Comparison of ENCODE assay signal across 12 mouse cellular contexts in the genomic region with DNA sequence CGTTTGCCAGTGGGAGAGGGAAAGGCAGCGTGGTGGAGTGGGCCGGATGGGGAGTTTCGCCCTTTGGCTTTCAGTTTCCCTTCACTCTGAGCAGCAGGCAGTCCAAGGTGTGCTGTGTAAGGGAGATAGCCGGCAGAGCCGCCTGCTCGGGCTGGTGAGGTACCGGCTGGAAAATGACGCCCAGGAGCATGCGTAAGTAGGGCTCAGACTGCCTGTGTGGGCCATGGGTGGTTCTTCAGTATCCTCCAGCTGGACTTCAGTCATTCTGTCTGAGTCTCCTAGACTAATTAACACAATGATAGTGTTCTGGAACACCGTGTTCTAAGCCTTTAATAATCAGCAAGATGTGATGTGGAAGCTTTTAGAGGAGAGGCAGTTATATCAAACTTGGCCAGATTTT. TPM values are rescaled to one million over a fixed set of nuclear protein-coding genes. Genes with fewer than 3 reads are reported as not detected.
A peak's percentile ranks its signal among the peaks of the same experiment; 100 is the strongest.
DNase-seq lines count a peak whose midpoint lies in the region; ATAC-seq lines count a peak whose summit lies in the region.
"Had no signal": no experiment of that assay in that cellular context is flagged by ENCODE, and none has a peak within 500 bp of the region (broad histone marks: within the 10 kb centered on the region; RNA-seq: fewer than 3 reads in every experiment).

No protein-coding gene starts in this region.

- no peak overlapping the region for H3K27ac ChIP-seq in intestine, embryonic 15.5 days
- H3K27ac ChIP-seq in intestine, embryonic 16.5 days (ENCODE audit: low read length) = no peak overlapping the region
- no peak overlapping the region for H3K27ac ChIP-seq in midbrain, embryonic 13.5 days
- no peak overlapping the region for H3K27ac ChIP-seq in midbrain, embryonic 15.5 days
- H3K27ac ChIP-seq in kidney, embryonic 15.5 days = no peak overlapping the region
- H3K27ac ChIP-seq in neural tube, embryonic 14.5 days (ENCODE audit: low read depth, low read length) = no peak overlapping the region

- no peak for ATAC-seq in intestine, embryonic 15.5 days
- no peak for ATAC-seq in intestine, embryonic 16.5 days
- ATAC-seq in midbrain, embryonic 13.5 days = no peak
- no peak for ATAC-seq in midbrain, embryonic 15.5 days (replicated peaks)
- ATAC-seq in kidney, embryonic 15.5 days (replicated peaks; ENCODE audit: low FRiP score) = no peak
- ATAC-seq in neural tube, embryonic 14.5 days (ENCODE audit: low read depth) = no peak

- no peak overlapping the region for H3K4me3 ChIP-seq in intestine, embryonic 15.5 days (replicated peaks)
- no peak overlapping the region for H3K4me3 ChIP-seq in intestine, embryonic 16.5 days (ENCODE audit: low read length)
- no peak overlapping the region for H3K4me3 ChIP-seq in midbrain, embryonic 13.5 days (replicated peaks)
- no peak overlapping the region for H3K4me3 ChIP-seq in midbrain, embryonic 15.5 days
- H3K4me3 ChIP-seq in kidney, embryonic 15.5 days (replicated peaks) = peak overlapping the region; percentile 71; the same call in 1 of the 2 replicates
- H3K4me3 ChIP-seq in neural tube, embryonic 14.5 days (ENCODE audit: low read depth, low read length) = no peak overlapping the region

- peaks cover 6% of the 10 kb centered on the region for H3K4me1 ChIP-seq in intestine, embryonic 15.5 days (replicated peaks)
- H3K4me1 ChIP-seq in intestine, embryonic 16.5 days (ENCODE audit: control insufficient read depth, insufficient read depth, low read length) = peaks cover 3% of the 10 kb centered on the region; the same call in 1 of the 2 replicates
- H3K4me1 ChIP-seq in midbrain, embryonic 13.5 days (replicated peaks) = peaks cover 15% of the 10 kb centered on the region
- peaks cover 13% of the 10 kb centered on the region for H3K4me1 ChIP-seq in midbrain, embryonic 15.5 days
- H3K4me1 ChIP-seq in kidney, embryonic 15.5 days = peaks cover 16% of the 10 kb centered on the region
- peaks cover 9% of the 10 kb centered on the region; the same call in 1 of the 2 replicates for H3K4me1 ChIP-seq in neural tube, embryonic 14.5 days (ENCODE audit: control insufficient read depth, insufficient read depth, low read length)

- DNase-seq in cerebellum, adult 9-11 months = no peak
- DNase-seq in cerebellum, adult 11-12 months = no peak
- DNase-seq: cerebellum, postnatal 25 days; lung, postnatal 36 days; right cerebral cortex, postnatal 14 days had no signal

- no peak overlapping the region for H3K9ac ChIP-seq in intestine, embryonic 15.5 days
- no peak overlapping the region for H3K9ac ChIP-seq in intestine, embryonic 16.5 days (ENCODE audit: low read depth, low read length)
- peak overlapping the region; percentile 79; the same call in 1 of the 2 replicates for H3K9ac ChIP-seq in midbrain, embryonic 13.5 days (replicated peaks)
- H3K9ac ChIP-seq in midbrain, embryonic 15.5 days = no peak overlapping the region
- no peak overlapping the region for H3K9ac ChIP-seq in kidney, embryonic 15.5 days
- no peak overlapping the region for H3K9ac ChIP-seq in neural tube, embryonic 14.5 days (replicated peaks; ENCODE audit: low read depth, low read length)

- 0 out of 2 replicates have a peak overlapping the region, but pooled peaks have one; percentile 70 for H3K4me2 ChIP-seq in intestine, embryonic 15.5 days (replicated peaks)
- H3K4me2 ChIP-seq in intestine, embryonic 16.5 days (ENCODE audit: low read depth, low read length) = no peak overlapping the region
- H3K4me2 ChIP-seq in midbrain, embryonic 13.5 days (replicated peaks) = no peak overlapping the region
- H3K4me2 ChIP-seq in midbrain, embryonic 15.5 days = no peak overlapping the region; the same call in 1 of the 2 replicates
- peak overlapping the region; percentile 77; the same call in 1 of the 2 replicates for H3K4me2 ChIP-seq in kidney, embryonic 15.5 days
- peak overlapping the region; percentile 72; the same call in 1 of the 2 replicates for H3K4me2 ChIP-seq in neural tube, embryonic 14.5 days (ENCODE audit: low read depth, low read length)

- H3K36me3 ChIP-seq in intestine, embryonic 15.5 days = peaks cover 3% of the 10 kb centered on the region
- no peaks in the 10 kb centered on the region for H3K36me3 ChIP-seq in intestine, embryonic 16.5 days (ENCODE audit: control insufficient read depth, insufficient read depth, low read length)
- peaks cover 27% of the 10 kb centered on the region for H3K36me3 ChIP-seq in midbrain, embryonic 13.5 days
- H3K36me3 ChIP-seq in midbrain, embryonic 15.5 days (replicated peaks) = peaks cover 3% of the 10 kb centered on the region; the same call in 1 of the 2 replicates
- peaks cover 10% of the 10 kb centered on the region for H3K36me3 ChIP-seq in kidney, embryonic 15.5 days
- H3K36me3 ChIP-seq in neural tube, embryonic 14.5 days (ENCODE audit: control insufficient read depth, insufficient read depth, low read length) = peaks cover 12% of the 10 kb centered on the region

- 84% methylated on average over 11 of the region's 11 CpGs for WGBS in intestine, embryonic 15.5 days
- WGBS in intestine, embryonic 16.5 days = 85% methylated on average over 11 of the region's 11 CpGs
- 86% methylated on average over 11 of the region's 11 CpGs for WGBS in midbrain, embryonic 13.5 days
- 91% methylated on average over 11 of the region's 11 CpGs for WGBS in midbrain, embryonic 15.5 days
- WGBS in kidney, embryonic 15.5 days = 88% methylated on average over 11 of the region's 11 CpGs
- WGBS in neural tube, embryonic 14.5 days = 92% methylated on average over 11 of the region's 11 CpGs

- H3K27me3 ChIP-seq in intestine, embryonic 15.5 days (replicated peaks) = no peaks in the 10 kb centered on the region
- H3K27me3 ChIP-seq in intestine, embryonic 16.5 days (replicated peaks; ENCODE audit: control insufficient read depth, insufficient read depth, low read length) = no peaks in the 10 kb centered on the region
- no peaks in the 10 kb centered on the region for H3K27me3 ChIP-seq in midbrain, embryonic 13.5 days
- no peaks in the 10 kb centered on the region for H3K27me3 ChIP-seq in midbrain, embryonic 15.5 days (replicated peaks)
- H3K27me3 ChIP-seq in kidney, embryonic 15.5 days = no peaks in the 10 kb centered on the region
- no peaks in the 10 kb centered on the region for H3K27me3 ChIP-seq in neural tube, embryonic 14.5 days (ENCODE audit: control insufficient read depth, insufficient read depth, low read length)

- no peaks in the 10 kb centered on the region for H3K9me3 ChIP-seq in intestine, embryonic 15.5 days
- H3K9me3 ChIP-seq in intestine, embryonic 16.5 days (ENCODE audit: control insufficient read depth, low read length) = no peaks in the 10 kb centered on the region
- H3K9me3 ChIP-seq in midbrain, embryonic 13.5 days = no peaks in the 10 kb centered on the region
- H3K9me3 ChIP-seq in midbrain, embryonic 15.5 days = no peaks in the 10 kb centered on the region
- H3K9me3 ChIP-seq in kidney, embryonic 15.5 days (replicated peaks) = no peaks in the 10 kb centered on the region
- no peaks in the 10 kb centered on the region for H3K9me3 ChIP-seq in neural tube, embryonic 14.5 days (ENCODE audit: control insufficient read depth, low read length)
- H3K9me3 ChIP-seq: heart, embryonic 10.5 days had no signal

RNA-seq across cellular contexts. Expression of a gene that starts 1.2 kb away (rescaled TPM):
- polyA plus RNA-seq in intestine, embryonic 15.5 days (2015; fragmentation: Nextera tagmentation; extraction: Ambion mirVana) = 24.4 and 28.7 TPM in 2 replicates
- polyA plus RNA-seq in intestine, embryonic 16.5 days (2015; fragmentation: Nextera tagmentation; extraction: Ambion mirVana) = 27.0 and 27.5 TPM in 2 replicates
- 25.4 and 30.4 TPM in 2 replicates for polyA plus RNA-seq in midbrain, embryonic 13.5 days (2015; fragmentation: Nextera tagmentation; extraction: Ambion mirVana)
- polyA plus RNA-seq in midbrain, embryonic 15.5 days (2015; fragmentation: Nextera tagmentation; extraction: Ambion mirVana) = 22.4 and 29.1 TPM in 2 replicates
- polyA plus RNA-seq in kidney, embryonic 15.5 days (2015; fragmentation: Nextera tagmentation; extraction: Ambion mirVana) = 29.6 and 33.7 TPM in 2 replicates
- polyA plus RNA-seq in neural tube, embryonic 14.5 days (2014; fragmentation: Nextera tagmentation; extraction: Ambion mirVana) = 22.5 and 25.2 TPM in 2 replicates

RNA-seq across cellular contexts. Expression of a gene that starts 28.3 kb away (rescaled TPM):
- 131 and 133 TPM in 2 replicates for polyA plus RNA-seq in intestine, embryonic 15.5 days (2015; fragmentation: Nextera tagmentation; extraction: Ambion mirVana)
- 105 and 125 TPM in 2 replicates for polyA plus RNA-seq in intestine, embryonic 16.5 days (2015; fragmentation: Nextera tagmentation; extraction: Ambion mirVana)
- 147 and 153 TPM in 2 replicates for polyA plus RNA-seq in midbrain, embryonic 13.5 days (2015; fragmentation: Nextera tagmentation; extraction: Ambion mirVana)
- 110 and 112 TPM in 2 replicates for polyA plus RNA-seq in midbrain, embryonic 15.5 days (2015; fragmentation: Nextera tagmentation; extraction: Ambion mirVana)
- polyA plus RNA-seq in kidney, embryonic 15.5 days (2015; fragmentation: Nextera tagmentation; extraction: Ambion mirVana) = 171 and 175 TPM in 2 replicates
- 89.9 and 93.2 TPM in 2 replicates for polyA plus RNA-seq in neural tube, embryonic 14.5 days (2014; fragmentation: Nextera tagmentation; extraction: Ambion mirVana)

RNA-seq across cellular contexts. Expression of a gene that starts 42.3 kb away (rescaled TPM):
- polyA plus RNA-seq in intestine, embryonic 15.5 days (2015; fragmentation: Nextera tagmentation; extraction: Ambion mirVana) = 8.8 and 11.8 TPM in 2 replicates
- polyA plus RNA-seq in intestine, embryonic 16.5 days (2015; fragmentation: Nextera tagmentation; extraction: Ambion mirVana) = 5.1 and 5.2 TPM in 2 replicates
- 2.8 and 3.0 TPM in 2 replicates for polyA plus RNA-seq in midbrain, embryonic 13.5 days (2015; fragmentation: Nextera tagmentation; extraction: Ambion mirVana)
- polyA plus RNA-seq in midbrain, embryonic 15.5 days (2015; fragmentation: Nextera tagmentation; extraction: Ambion mirVana) = 1.6 and 2.2 TPM in 2 replicates
- 8.4 and 12.4 TPM in 2 replicates for polyA plus RNA-seq in kidney, embryonic 15.5 days (2015; fragmentation: Nextera tagmentation; extraction: Ambion mirVana)
- 0.60 and 1.5 TPM in 2 replicates for polyA plus RNA-seq in neural tube, embryonic 14.5 days (2014; fragmentation: Nextera tagmentation; extraction: Ambion mirVana)

RNA-seq across cellular contexts. Expression of a gene that starts 49.4 kb away (rescaled TPM):
- polyA plus RNA-seq in intestine, embryonic 15.5 days (2015; fragmentation: Nextera tagmentation; extraction: Ambion mirVana) = 58.7 and 67.6 TPM in 2 replicates
- polyA plus RNA-seq in intestine, embryonic 16.5 days (2015; fragmentation: Nextera tagmentation; extraction: Ambion mirVana) = 51.8 and 58.6 TPM in 2 replicates
- 48.3 and 51.1 TPM in 2 replicates for polyA plus RNA-seq in midbrain, embryonic 13.5 days (2015; fragmentation: Nextera tagmentation; extraction: Ambion mirVana)
- polyA plus RNA-seq in midbrain, embryonic 15.5 days (2015; fragmentation: Nextera tagmentation; extraction: Ambion mirVana) = 36.8 and 41.8 TPM in 2 replicates
- polyA plus RNA-seq in kidney, embryonic 15.5 days (2015; fragmentation: Nextera tagmentation; extraction: Ambion mirVana) = 78.5 and 81.9 TPM in 2 replicates
- polyA plus RNA-seq in neural tube, embryonic 14.5 days (2014; fragmentation: Nextera tagmentation; extraction: Ambion mirVana) = 33.9 and 39.2 TPM in 2 replicates

RNA-seq across cellular contexts. Expression of a gene that starts 59.1 kb away (rescaled TPM):
- 13.6 TPM in 2 replicates for polyA plus RNA-seq in intestine, embryonic 15.5 days (2015; fragmentation: Nextera tagmentation; extraction: Ambion mirVana)
- 8.5 and 11.1 TPM in 2 replicates for polyA plus RNA-seq in intestine, embryonic 16.5 days (2015; fragmentation: Nextera tagmentation; extraction: Ambion mirVana)
- polyA plus RNA-seq in midbrain, embryonic 13.5 days (2015; fragmentation: Nextera tagmentation; extraction: Ambion mirVana) = 14.6 and 15.7 TPM in 2 replicates
- polyA plus RNA-seq in midbrain, embryonic 15.5 days (2015; fragmentation: Nextera tagmentation; extraction: Ambion mirVana) = 13.7 and 16.0 TPM in 2 replicates
- polyA plus RNA-seq in kidney, embryonic 15.5 days (2015; fragmentation: Nextera tagmentation; extraction: Ambion mirVana) = 14.2 and 15.5 TPM in 2 replicates
- polyA plus RNA-seq in neural tube, embryonic 14.5 days (2014; fragmentation: Nextera tagmentation; extraction: Ambion mirVana) = 10.2 and 11.9 TPM in 2 replicates

Comparison
In these comparisons a context has a peak if more than half of its experiments do, and no peak if none do; other contexts are left out.
1. H3K4me2 ChIP-seq: peak in intestine, embryonic 15.5 days (single experiment), kidney, embryonic 15.5 days (single experiment) and neural tube, embryonic 14.5 days (single experiment); none in intestine, embryonic 16.5 days (single experiment), midbrain, embryonic 13.5 days (single experiment) and midbrain, embryonic 15.5 days (single experiment).